Mouse (Mus musculus): ENCODE measurements around the gene Prkcg. TPM values are rescaled to one million over a fixed set of nuclear protein-coding genes. Genes with fewer than 3 reads are reported as not detected.

The Prkcg gene
- 0.05 and 0.06 TPM in 2 replicates for polyA plus RNA-seq (2012; rRNA removed)
- not detected in 2 replicates for polyA plus RNA-seq (2014; fragmentation: Nextera tagmentation; extraction: Ambion mirVana)

GRCm38 (mm10) chr7:3288976-3289970, at the start of gene Prkcg, which contains the start of gene Myadm:
Gene Prkcg, plus strand, starts transcription at chr7:3289179.
Gene Myadm, plus strand, starts transcription at chr7:3289080.
- DNase-seq (ENCODE audit: low read depth in 3 of 3, low spot score in 3 of 3) (peak in 1 of 3 experiments; percentile 44), ATAC-seq (ENCODE audit: insufficient read depth) (peak; percentile 44; the same call in 1 of the 2 replicates)
- Histone ChIP-seq H3K9ac (replicated peaks) (peak within 1 kb of the TSS; percentile 27), H3K27ac (peak within 1 kb of the TSS; percentile 16; the same call in 1 of the 2 replicates), H3K9me3 (ENCODE audit: control insufficient read depth, low read length) (no peaks in the 10 kb centered on the region), H3K4me2 (ENCODE audit: low read depth) (peak within 1 kb of the TSS; percentile 67), H3K36me3 (replicated peaks; ENCODE audit: control insufficient read depth, insufficient read depth, low read depth) (no peaks in the 10 kb centered on the region), H3K4me1 (replicated peaks; ENCODE audit: control insufficient read depth in 2 of 2, insufficient read depth in 2 of 2, low read length in 1 of 2) (peaks cover 3 to 23% of the 10 kb centered on the region in 2 experiments; a peak in 2 of 4 replicates), H3K27me3 (ENCODE audit: control insufficient read depth, insufficient read depth, low read length) (no peaks in the 10 kb centered on the region), H3K4me3 (ENCODE audit: insufficient read depth in 1 of 2, low read depth in 2 of 2, low read length in 2 of 2) (peak within 1 kb of the TSS; percentile 49)
- TF ChIP-seq CTCF (IDR thresholded peaks at IDR 0.05; ENCODE audit: low read depth) (no peak), EP300 (IDR thresholded peaks at IDR 0.05; ENCODE audit: low read depth) (no peak)
- WGBS (ENCODE audit: insufficient replicate concordance): 4% methylated on average over 30 of the region's 30 CpGs

DNA sequence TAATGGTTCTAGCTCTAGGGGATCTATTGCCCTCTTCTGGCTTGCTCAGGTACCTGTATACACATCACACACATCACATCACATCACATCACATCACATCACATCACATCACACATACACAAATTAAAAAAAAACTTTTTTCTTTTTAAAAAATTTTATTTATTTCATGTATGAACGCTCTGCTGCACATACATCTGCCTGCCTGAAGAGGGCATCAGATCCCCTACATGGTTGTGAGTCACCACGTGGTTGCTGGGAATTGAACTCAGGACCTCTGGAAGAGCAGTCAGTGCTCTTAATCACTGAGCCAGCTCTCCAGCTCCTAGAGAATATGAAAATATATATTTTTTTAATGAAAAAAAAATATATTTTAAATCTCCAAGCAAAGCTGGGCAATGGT, 49.8 kb upstream of the Prkcg start:
- no peak for TF ChIP-seq EP300 (IDR thresholded peaks at IDR 0.05; ENCODE audit: low read depth)
- TF ChIP-seq CTCF (IDR thresholded peaks at IDR 0.05; ENCODE audit: low read depth): no peak
- Histone ChIP-seq H3K27ac (no peak overlapping the region), H3K27me3 (ENCODE audit: control insufficient read depth, insufficient read depth, low read length) (no peaks in the 10 kb centered on the region), H3K9ac (replicated peaks) (no peak overlapping the region), H3K4me1 (replicated peaks; ENCODE audit: control insufficient read depth in 2 of 2, insufficient read depth in 2 of 2, low read length in 1 of 2) (no peaks in the 10 kb centered on the region), H3K4me3 (ENCODE audit: insufficient read depth in 1 of 2, low read depth in 2 of 2, low read length in 2 of 2) (no peak overlapping the region), H3K4me2 (ENCODE audit: low read depth) (no peak overlapping the region), H3K9me3 (ENCODE audit: control insufficient read depth, low read length) (no peaks in the 10 kb centered on the region), H3K36me3 (replicated peaks; ENCODE audit: control insufficient read depth, insufficient read depth, low read depth) (no peaks in the 10 kb centered on the region)
- ATAC-seq (ENCODE audit: insufficient read depth) (no peak), DNase-seq (ENCODE audit: low read depth in 3 of 3, low spot score in 3 of 3) (no peak)
- WGBS (ENCODE audit: insufficient replicate concordance): 60% methylated on average over 2 of the region's 2 CpGs

DNA sequence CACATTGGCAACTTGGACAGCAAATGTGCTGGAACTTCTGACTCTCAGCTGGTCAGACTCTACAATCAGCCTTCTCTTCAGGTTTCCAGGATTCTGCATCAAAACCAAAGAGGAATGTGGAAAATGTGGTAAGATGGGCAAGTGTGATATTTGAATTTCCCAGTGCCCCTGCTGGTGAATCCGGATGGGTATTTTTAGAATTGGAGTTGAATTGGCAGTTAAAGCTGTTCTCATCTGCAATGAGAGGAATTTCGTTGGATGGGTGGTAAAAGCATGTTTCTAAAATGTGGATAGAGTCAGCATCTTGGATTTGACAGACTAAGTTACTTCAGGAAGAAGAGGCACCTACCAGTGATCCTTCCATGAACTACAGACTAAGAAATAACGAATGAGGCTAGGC, 28.3 kb upstream of the Prkcg start:
- 42% methylated on average over 3 of the region's 3 CpGs for WGBS (ENCODE audit: insufficient replicate concordance)
- no peak overlapping the region for H3K4me3 ChIP-seq (ENCODE audit: insufficient read depth in 1 of 2, low read depth in 2 of 2, low read length in 2 of 2)
- no peak for ATAC-seq (ENCODE audit: insufficient read depth)

GRCm38 (mm10) chr7:3261446-3261845, 27.5 kb upstream of the Prkcg start:
- DNase-seq (ENCODE audit: low read depth in 3 of 3, low spot score in 3 of 3) (no peak), ATAC-seq (ENCODE audit: insufficient read depth) (no peak)
- WGBS (ENCODE audit: insufficient replicate concordance): 54% methylated on average over 4 of the region's 4 CpGs
- H3K4me3 ChIP-seq (ENCODE audit: insufficient read depth in 1 of 2, low read depth in 2 of 2, low read length in 2 of 2): no peak overlapping the region
- no peak overlapping the region for H3K9ac ChIP-seq (replicated peaks)
- H3K4me2 ChIP-seq (ENCODE audit: low read depth): no peak overlapping the region
- TF ChIP-seq EP300 (IDR thresholded peaks at IDR 0.05; ENCODE audit: low read depth): no peak
- TF ChIP-seq CTCF (IDR thresholded peaks at IDR 0.05; ENCODE audit: low read depth): no peak
- H3K27ac ChIP-seq: no peak overlapping the region
- no peaks in the 10 kb centered on the region for H3K9me3 ChIP-seq (ENCODE audit: control insufficient read depth, low read length)
- no peaks in the 10 kb centered on the region for H3K4me1 ChIP-seq (replicated peaks; ENCODE audit: control insufficient read depth in 2 of 2, insufficient read depth in 2 of 2, low read length in 1 of 2)
- H3K36me3 ChIP-seq (replicated peaks; ENCODE audit: control insufficient read depth, insufficient read depth, low read depth): no peaks in the 10 kb centered on the region
- H3K27me3 ChIP-seq (ENCODE audit: control insufficient read depth, insufficient read depth, low read length): peaks cover 5% of the 10 kb centered on the region; the same call in 1 of the 2 replicates

More for the DNA sequence above, 28.3 kb upstream of the Prkcg start:
- Histone ChIP-seq H3K27me3 (ENCODE audit: control insufficient read depth, insufficient read depth, low read length) (peaks cover 5% of the 10 kb centered on the region; the same call in 1 of the 2 replicates), H3K36me3 (replicated peaks; ENCODE audit: control insufficient read depth, insufficient read depth, low read depth) (no peaks in the 10 kb centered on the region), H3K4me2 (ENCODE audit: low read depth) (no peak overlapping the region), H3K27ac (no peak overlapping the region), H3K9ac (replicated peaks) (no peak overlapping the region), H3K4me1 (replicated peaks; ENCODE audit: control insufficient read depth in 2 of 2, insufficient read depth in 2 of 2, low read length in 1 of 2) (no peaks in the 10 kb centered on the region), H3K9me3 (ENCODE audit: control insufficient read depth, low read length) (no peaks in the 10 kb centered on the region)
- TF ChIP-seq CTCF (IDR thresholded peaks at IDR 0.05; ENCODE audit: low read depth) (no peak), EP300 (IDR thresholded peaks at IDR 0.05; ENCODE audit: low read depth) (no peak)
- DNase-seq (ENCODE audit: low read depth in 3 of 3, low spot score in 3 of 3): no peak

DNA sequence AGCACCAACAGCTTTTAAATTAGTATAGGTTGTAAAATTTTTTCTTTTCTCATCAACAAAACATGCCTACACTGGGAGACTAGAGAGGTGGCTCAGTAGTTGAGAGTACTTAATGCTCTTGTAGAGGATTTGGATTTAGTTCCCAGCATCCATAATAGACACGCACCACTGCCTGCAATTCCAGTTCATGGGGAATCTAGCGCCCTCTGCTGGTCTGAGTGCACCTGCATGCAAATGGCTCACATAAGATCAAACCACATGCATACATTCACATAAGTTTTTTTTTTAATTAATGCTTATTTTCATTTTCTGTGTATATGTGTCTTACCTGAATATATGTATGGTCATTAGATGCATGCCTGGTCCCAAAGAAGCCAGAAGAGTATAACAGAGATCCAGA, 26.2 kb upstream of the Prkcg start:
- DNase-seq (ENCODE audit: low read depth in 3 of 3, low spot score in 3 of 3) (no peak), ATAC-seq (ENCODE audit: insufficient read depth) (no peak)
- no peak overlapping the region for H3K4me2 ChIP-seq (ENCODE audit: low read depth)
- no peaks in the 10 kb centered on the region for H3K4me1 ChIP-seq (replicated peaks; ENCODE audit: control insufficient read depth in 2 of 2, insufficient read depth in 2 of 2, low read length in 1 of 2)
- H3K27me3 ChIP-seq (ENCODE audit: control insufficient read depth, insufficient read depth, low read length): peaks cover 5% of the 10 kb centered on the region; the same call in 1 of the 2 replicates
- H3K36me3 ChIP-seq (replicated peaks; ENCODE audit: control insufficient read depth, insufficient read depth, low read depth): no peaks in the 10 kb centered on the region
- WGBS (ENCODE audit: insufficient replicate concordance): 15% methylated on average over 2 of the region's 2 CpGs
- no peaks in the 10 kb centered on the region for H3K9me3 ChIP-seq (ENCODE audit: control insufficient read depth, low read length)
- no peak overlapping the region for H3K9ac ChIP-seq (replicated peaks)
- TF ChIP-seq EP300 (IDR thresholded peaks at IDR 0.05; ENCODE audit: low read depth) (no peak), CTCF (IDR thresholded peaks at IDR 0.05; ENCODE audit: low read depth) (peak; percentile 77)
- no peak overlapping the region for H3K27ac ChIP-seq
- H3K4me3 ChIP-seq (ENCODE audit: insufficient read depth in 1 of 2, low read depth in 2 of 2, low read length in 2 of 2): no peak overlapping the region
